Mouse (Mus musculus): ENCODE data around the gene Gas2l1. TPM values are rescaled to one million over a fixed set of nuclear protein-coding genes. Genes with fewer than 3 reads are reported as not detected.
A peak's percentile ranks its signal among the peaks of the same experiment; 100 is the strongest.

Gas2l1 gene
- polyA plus RNA-seq (2012) = 1.7 and 2.3 TPM in 2 replicates

DNA sequence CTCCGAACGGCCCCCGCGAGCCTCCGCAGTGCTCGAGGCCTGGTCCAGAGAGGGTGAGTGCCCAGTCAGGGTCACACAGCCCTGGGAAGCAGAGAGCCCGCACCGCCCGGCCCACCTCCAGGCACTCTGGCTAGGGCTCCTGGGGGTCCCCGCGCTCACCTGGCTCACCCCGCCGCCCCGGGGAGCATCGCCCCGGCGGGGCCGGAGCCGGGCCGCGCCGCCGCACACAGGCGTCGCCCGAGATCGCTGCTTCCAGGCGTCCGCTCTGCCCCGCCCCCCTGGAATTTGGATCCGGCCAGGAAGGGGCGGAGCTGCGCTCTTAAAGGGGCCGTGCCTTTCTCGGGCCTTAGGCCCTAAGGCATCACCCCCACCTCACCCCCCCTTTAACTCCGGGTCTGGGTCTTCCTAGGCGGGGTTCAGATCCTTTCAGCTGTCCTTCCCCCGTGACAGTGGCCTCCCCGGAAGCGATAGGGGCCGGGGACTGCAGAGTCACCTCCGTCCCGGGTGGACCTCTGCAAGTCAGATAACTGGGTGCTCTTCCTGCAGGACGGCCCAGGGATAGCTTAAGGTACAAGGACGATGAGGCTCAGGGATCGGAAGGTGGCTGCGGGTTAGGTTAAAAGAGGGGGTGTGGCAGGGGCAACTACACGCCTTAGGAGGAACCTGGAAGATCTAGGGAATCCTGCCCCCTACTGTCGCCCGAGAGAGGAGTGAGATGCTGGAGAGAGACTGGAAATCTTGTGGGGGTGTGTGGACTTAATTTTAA, at the start of gene Gas2l1:
Gas2l1 (minus strand) TSS at position 272 of the 766 bp plus-strand sequence.
- Histone ChIP-seq H3K9me3 (ENCODE audit: control insufficient read depth, low read length) (peaks cover 5% of the 10 kb centered on the region), H3K4me1 (ENCODE audit: control insufficient read depth) (peaks cover 46% of the 10 kb centered on the region)

DNA sequence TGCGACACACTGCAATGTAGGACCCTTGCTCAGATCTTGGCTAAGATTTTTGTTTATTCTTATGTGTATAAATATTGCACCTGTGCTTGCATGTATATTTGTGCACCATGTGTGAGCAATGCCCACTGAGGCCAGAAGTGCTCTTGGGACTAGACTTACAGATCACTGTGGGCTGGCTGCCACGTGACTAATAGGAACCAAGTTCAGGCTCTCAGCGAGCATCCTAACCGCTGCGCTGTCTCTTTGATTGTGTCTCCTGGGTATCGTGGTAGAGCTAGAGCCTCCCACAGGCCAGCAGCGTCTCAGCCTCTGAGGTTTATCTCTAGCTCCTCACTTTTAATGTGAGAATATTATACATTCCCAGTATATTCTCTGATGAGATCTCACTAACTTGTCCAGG, 48.5 kb upstream of the Gas2l1 start:
- TF ChIP-seq GATA1 (IDR thresholded peaks at IDR 0.05; ENCODE audit: low read length) = no peak
- TF ChIP-seq TAL1 (IDR thresholded peaks at IDR 0.05; ENCODE audit: low read length) = no peak
- H3K4me3 ChIP-seq (replicated peaks) = no peak overlapping the region
- H3K9me3 ChIP-seq (ENCODE audit: control insufficient read depth, low read length) = no peaks in the 10 kb centered on the region
- no peaks in the 10 kb centered on the region for H3K36me3 ChIP-seq (ENCODE audit: control insufficient read depth)
- peaks cover 2% of the 10 kb centered on the region for H3K4me1 ChIP-seq (ENCODE audit: control insufficient read depth)
- no peaks in the 10 kb centered on the region for H3K27me3 ChIP-seq (ENCODE audit: control insufficient read depth)

More for the DNA sequence above, at the start of gene Gas2l1:
- Histone ChIP-seq H3K36me3 (ENCODE audit: control insufficient read depth) (peaks cover 39% of the 10 kb centered on the region), H3K27me3 (ENCODE audit: control insufficient read depth) (peaks cover 48% of the 10 kb centered on the region), H3K4me3 (replicated peaks) (peak within 1 kb of the TSS; percentile 66)
- TF ChIP-seq GATA1 (IDR thresholded peaks at IDR 0.05; ENCODE audit: low read length) (no peak), TAL1 (IDR thresholded peaks at IDR 0.05; ENCODE audit: low read length) (no peak)

DNA sequence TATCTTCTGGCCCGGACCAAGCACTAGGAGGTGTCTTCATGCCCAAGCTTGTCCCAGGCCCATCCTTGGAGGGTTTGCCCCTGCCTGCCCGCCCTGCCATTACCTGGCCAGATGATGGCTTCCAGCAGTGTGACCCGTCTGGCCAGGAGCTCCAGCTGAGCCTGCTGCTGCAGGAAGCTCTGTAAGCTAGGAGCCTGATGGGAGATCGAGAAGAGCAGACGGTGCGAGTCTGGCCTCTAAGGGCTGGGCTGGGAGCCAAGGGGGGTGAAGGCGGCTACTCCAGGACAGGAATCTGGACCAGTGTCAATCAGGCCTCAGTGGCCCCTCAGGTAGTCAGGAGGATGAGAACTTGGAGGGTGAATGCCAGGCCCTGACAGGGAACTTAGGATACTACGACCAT, 44.3 kb upstream of the Gas2l1 start:
- H3K4me1 ChIP-seq (ENCODE audit: control insufficient read depth) = peaks cover 3% of the 10 kb centered on the region; the same call in 1 of the 2 replicates
- TF ChIP-seq TAL1 (IDR thresholded peaks at IDR 0.05; ENCODE audit: low read length) = no peak
- TF ChIP-seq GATA1 (IDR thresholded peaks at IDR 0.05; ENCODE audit: low read length) = no peak
- no peaks in the 10 kb centered on the region for H3K27me3 ChIP-seq (ENCODE audit: control insufficient read depth)
- no peak overlapping the region for H3K4me3 ChIP-seq (replicated peaks)
- H3K36me3 ChIP-seq (ENCODE audit: control insufficient read depth) = peaks cover 16% of the 10 kb centered on the region
- no peaks in the 10 kb centered on the region for H3K9me3 ChIP-seq (ENCODE audit: control insufficient read depth, low read length)

DNA sequence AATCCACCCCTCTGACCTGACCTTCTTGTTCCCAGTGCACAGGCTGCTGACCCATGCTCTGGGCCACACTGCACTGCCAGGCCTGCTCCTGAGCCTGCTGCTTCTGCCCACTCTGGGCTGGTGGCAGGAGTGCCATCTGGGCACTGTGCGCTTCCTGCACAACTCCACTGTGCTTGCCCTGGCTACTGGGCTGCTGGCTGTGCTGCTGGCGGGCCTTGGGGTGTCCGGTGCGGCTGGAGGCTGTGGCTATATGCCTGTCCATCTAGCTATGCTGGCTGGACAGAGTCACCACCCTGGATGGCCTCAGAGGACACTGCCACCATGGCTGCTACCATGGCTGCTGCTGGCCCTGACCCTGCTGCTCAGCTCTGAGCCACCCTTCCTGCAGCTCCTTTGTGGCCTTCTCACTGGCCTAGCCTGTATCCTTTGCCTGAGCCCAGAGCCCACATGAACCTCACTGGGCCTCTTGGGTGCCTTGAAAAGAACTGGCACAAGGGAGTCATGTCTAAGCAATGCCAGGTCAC, 38.9 kb upstream of the Gas2l1 start:
- H3K4me1 ChIP-seq (ENCODE audit: control insufficient read depth) = peaks cover 34% of the 10 kb centered on the region
- no peaks in the 10 kb centered on the region for H3K9me3 ChIP-seq (ENCODE audit: control insufficient read depth, low read length)
- TF ChIP-seq TAL1 (IDR thresholded peaks at IDR 0.05; ENCODE audit: low read length) = no peak; the same call in 2 of the 3 replicates
- no peak for TF ChIP-seq GATA1 (IDR thresholded peaks at IDR 0.05; ENCODE audit: low read length)
- peaks cover 41% of the 10 kb centered on the region for H3K36me3 ChIP-seq (ENCODE audit: control insufficient read depth)
- no peaks in the 10 kb centered on the region for H3K27me3 ChIP-seq (ENCODE audit: control insufficient read depth)
- H3K4me3 ChIP-seq (replicated peaks) = no peak overlapping the region

DNA sequence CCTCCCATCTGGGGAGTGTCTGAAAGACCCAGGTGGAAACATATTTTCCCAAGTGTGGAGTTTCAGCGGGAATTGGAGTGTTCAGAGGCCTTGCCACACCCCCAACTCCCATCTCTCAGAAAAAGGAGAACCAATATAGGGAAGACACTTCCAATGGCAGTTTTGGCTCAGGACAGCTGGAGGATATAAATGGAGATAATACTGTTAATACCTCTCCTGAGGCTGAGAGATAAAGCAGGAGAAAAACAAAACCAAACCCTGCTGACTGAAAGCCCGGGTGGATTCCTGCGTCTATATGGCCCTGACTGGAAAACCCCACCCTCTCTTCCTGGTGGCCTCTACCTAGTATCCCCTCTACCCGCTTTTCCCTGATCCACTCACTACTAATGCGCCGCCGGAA, 37.3 kb upstream of the Gas2l1 start:
- no peaks in the 10 kb centered on the region for H3K27me3 ChIP-seq (ENCODE audit: control insufficient read depth)
- H3K4me1 ChIP-seq (ENCODE audit: control insufficient read depth) = peaks cover 33% of the 10 kb centered on the region
- TF ChIP-seq TAL1 (IDR thresholded peaks at IDR 0.05; ENCODE audit: low read length) (no peak), GATA1 (IDR thresholded peaks at IDR 0.05; ENCODE audit: low read length) (no peak)

DNA sequence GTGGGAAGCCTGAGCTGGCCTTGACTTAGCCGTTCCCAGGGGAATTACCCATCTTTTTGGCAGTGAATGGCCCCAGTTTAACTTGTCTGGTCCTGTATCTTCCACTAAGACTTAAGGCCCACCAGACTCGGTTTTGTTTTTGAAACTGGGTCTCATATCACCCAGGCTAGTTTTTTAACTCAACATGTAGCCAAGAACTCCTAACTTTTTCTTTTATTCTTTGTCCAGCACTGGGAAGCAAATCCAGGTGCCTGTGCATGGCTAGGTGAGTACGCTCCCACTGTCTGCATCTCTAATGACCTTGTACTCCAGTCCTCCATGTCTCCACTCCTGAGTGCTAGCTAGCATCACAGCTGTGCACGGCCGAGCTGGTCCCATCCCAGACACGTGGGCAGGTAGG, 36.5 kb upstream of the Gas2l1 start:
- Histone ChIP-seq H3K4me3 (replicated peaks) (no peak overlapping the region), H3K9me3 (ENCODE audit: control insufficient read depth, low read length) (no peaks in the 10 kb centered on the region), H3K4me1 (ENCODE audit: control insufficient read depth) (peaks cover 40% of the 10 kb centered on the region), H3K27me3 (ENCODE audit: control insufficient read depth) (no peaks in the 10 kb centered on the region), H3K36me3 (ENCODE audit: control insufficient read depth) (peaks cover 50% of the 10 kb centered on the region)
- no peak for TF ChIP-seq GATA1 (IDR thresholded peaks at IDR 0.05; ENCODE audit: low read length)
- no peak for TF ChIP-seq TAL1 (IDR thresholded peaks at IDR 0.05; ENCODE audit: low read length)

More for the DNA sequence above, 37.3 kb upstream of the Gas2l1 start:
- H3K4me3 ChIP-seq (replicated peaks) = no peak overlapping the region
- peaks cover 44% of the 10 kb centered on the region for H3K36me3 ChIP-seq (ENCODE audit: control insufficient read depth)
- no peaks in the 10 kb centered on the region for H3K9me3 ChIP-seq (ENCODE audit: control insufficient read depth, low read length)

DNA sequence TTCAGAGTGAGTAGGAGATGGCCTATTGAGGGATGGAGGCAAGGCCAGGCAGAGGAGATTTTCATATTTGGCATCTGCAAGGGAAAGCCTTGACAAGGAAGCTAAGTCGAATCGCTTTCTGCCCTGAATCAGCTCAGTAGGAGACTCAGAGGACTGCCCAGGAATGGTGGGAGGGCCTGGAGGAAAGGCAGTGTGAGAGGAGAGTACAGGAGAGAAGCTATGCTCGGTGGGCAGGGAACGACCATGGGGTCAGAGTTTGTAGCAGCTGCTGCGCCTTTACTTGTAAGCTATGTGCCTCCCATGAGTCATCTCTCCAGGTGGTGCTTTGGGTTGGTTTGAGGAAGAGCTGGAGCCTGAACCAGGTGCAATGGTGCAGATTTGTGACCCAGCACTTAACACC, 35.7 kb upstream of the Gas2l1 start:
- H3K36me3 ChIP-seq (ENCODE audit: control insufficient read depth) = peaks cover 55% of the 10 kb centered on the region
- peaks cover 49% of the 10 kb centered on the region for H3K4me1 ChIP-seq (ENCODE audit: control insufficient read depth)
- no peak overlapping the region for H3K4me3 ChIP-seq (replicated peaks)
- TF ChIP-seq GATA1 (IDR thresholded peaks at IDR 0.05; ENCODE audit: low read length) = no peak
- TF ChIP-seq TAL1 (IDR thresholded peaks at IDR 0.05; ENCODE audit: low read length) = no peak
- no peaks in the 10 kb centered on the region for H3K27me3 ChIP-seq (ENCODE audit: control insufficient read depth)
- H3K9me3 ChIP-seq (ENCODE audit: control insufficient read depth, low read length) = no peaks in the 10 kb centered on the region

DNA sequence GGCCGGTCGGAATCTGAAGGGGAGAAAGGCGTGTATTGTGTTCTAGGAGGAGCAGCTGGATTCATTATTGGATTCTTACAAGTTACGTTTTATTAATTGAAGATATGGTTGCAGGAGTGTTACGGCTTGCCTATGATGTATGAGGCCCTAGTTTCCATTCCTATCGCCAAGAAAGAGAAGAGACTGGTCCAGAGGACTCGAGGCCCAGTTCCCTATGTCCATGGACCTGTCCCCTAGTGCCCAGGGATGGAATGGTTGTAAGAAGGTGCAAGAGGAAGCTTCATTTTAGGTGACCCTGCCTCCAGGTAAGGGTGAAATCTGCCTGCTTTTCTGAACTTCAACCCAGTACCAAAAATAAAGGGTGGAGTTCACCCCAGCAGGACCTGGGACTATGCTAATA, 35.2 kb upstream of the Gas2l1 start:
- TF ChIP-seq GATA1 (IDR thresholded peaks at IDR 0.05; ENCODE audit: low read length) (no peak), TAL1 (IDR thresholded peaks at IDR 0.05; ENCODE audit: low read length) (no peak)
- H3K36me3 ChIP-seq (ENCODE audit: control insufficient read depth) = peaks cover 52% of the 10 kb centered on the region
- H3K4me1 ChIP-seq (ENCODE audit: control insufficient read depth) = peaks cover 51% of the 10 kb centered on the region
- H3K4me3 ChIP-seq (replicated peaks) = peak overlapping the region; percentile 100
- H3K9me3 ChIP-seq (ENCODE audit: control insufficient read depth, low read length) = no peaks in the 10 kb centered on the region
- H3K27me3 ChIP-seq (ENCODE audit: control insufficient read depth) = no peaks in the 10 kb centered on the region

DNA sequence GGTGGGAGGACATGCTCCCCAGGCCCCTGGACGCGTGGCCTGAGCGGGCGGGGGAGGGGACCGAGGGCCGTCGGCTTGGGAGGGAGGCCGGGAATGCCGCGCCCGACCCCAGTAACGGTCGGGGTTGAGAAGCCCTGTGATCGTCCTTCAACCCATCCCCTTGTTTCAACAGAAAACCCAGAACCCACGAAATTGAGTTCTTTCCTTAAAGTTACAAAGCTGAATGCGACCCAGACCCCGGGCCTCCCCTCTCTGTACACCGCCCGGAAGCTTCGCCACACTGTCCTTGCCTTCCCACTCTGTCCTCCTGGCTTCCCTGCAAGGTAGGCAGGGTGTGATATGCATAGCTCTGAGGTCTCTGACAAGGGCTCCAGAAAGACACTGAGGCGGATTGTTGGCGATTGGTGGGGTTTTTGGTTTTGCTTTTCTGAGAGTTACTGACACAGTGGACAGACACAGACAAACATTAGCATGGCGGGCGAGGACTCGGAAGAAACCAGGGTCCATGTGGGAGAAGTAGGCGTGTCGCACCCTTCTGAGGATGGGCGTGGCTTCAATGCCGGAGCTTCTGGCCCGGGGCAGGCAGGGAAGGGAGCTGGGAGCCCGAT, 34.6 kb upstream of the Gas2l1 start:
- TF ChIP-seq GATA1 (IDR thresholded peaks at IDR 0.05; ENCODE audit: low read length) = no peak
- TF ChIP-seq TAL1 (IDR thresholded peaks at IDR 0.05; ENCODE audit: low read length) = no peak
- Histone ChIP-seq H3K4me1 (ENCODE audit: control insufficient read depth) (peaks cover 52% of the 10 kb centered on the region), H3K36me3 (ENCODE audit: control insufficient read depth) (peaks cover 51% of the 10 kb centered on the region), H3K4me3 (replicated peaks) (peak overlapping the region; percentile 100), H3K27me3 (ENCODE audit: control insufficient read depth) (no peaks in the 10 kb centered on the region), H3K9me3 (ENCODE audit: control insufficient read depth, low read length) (no peaks in the 10 kb centered on the region)
